Mouse (Mus musculus) subcutaneous adipose tissue, adult 2 months (tissue): ENCODE data around the gene Gm5294. TPM values are rescaled to one million over a fixed set of nuclear protein-coding genes. Genes with fewer than 3 reads are reported as not detected.

ENCODE experiments used
- polyA plus RNA-seq: library from polyadenylated mRNA; depleted of rRNA; stranded (reverse); fragments of >200 nt; gene quantifications from 2 replicates; pipeline ENCODE4 v1.2.3, GENCODE M21; 2012; ENCODE audit warnings: low replicate concordance; rRNA removed

The Gm5294 gene
- not detected in 2 replicates for polyA plus RNA-seq

GRCm38 (mm10) chr5:138819780-138820179 is at the start of gene Gm5294:
Gm5294 (plus strand) TSS chr5:138820080.

Other genes with a start within 250 kb of the Gm5294 start
- gene Zfp68, start 200.3 kb upstream of the Gm5294 start, polyA plus RNA-seq, result 8.7 and 12.5 TPM in 2 replicates
- 1.7 and 3.7 TPM in 2 replicates for gene A430033K04Rik, start 197.2 kb upstream of the Gm5294 start, polyA plus RNA-seq
- gene Fam20c, start 65.6 kb upstream of the Gm5294 start, polyA plus RNA-seq, result 30.6 and 48.0 TPM in 2 replicates
- gene Pdgfa, start 177.3 kb downstream of the Gm5294 start, polyA plus RNA-seq, result 12.7 and 44.2 TPM in 2 replicates